Mouse (Mus musculus): ENCODE results near the gene Dspp. TPM values are rescaled to one million over a fixed set of nuclear protein-coding genes. Genes with fewer than 3 reads are reported as not detected.

The Dspp gene
- polyA plus RNA-seq (2017; shearing (Covaris generic)) = not detected

GRCm38 (mm10) chr5:104170412-104170811, at the start of gene Dspp:
Dspp (plus strand) TSS chr5:104170712.

GRCm38 (mm10) chr5:104202351-104202750, 31.8 kb downstream of the Dspp start, which contains the start of gene Dmp1:
Dmp1 (plus strand) TSS chr5:104202613.

Other genes starting within 250 kb of the Dspp start
- not detected for gene Hsd17b13, start 193.3 kb upstream of the Dspp start, polyA plus RNA-seq (2017; shearing (Covaris generic))
- 2.4 TPM for gene Hsd17b11, start 148.8 kb upstream of the Dspp start, polyA plus RNA-seq (2017; shearing (Covaris generic))
- 46.1 TPM for gene Nudt9, start 124.4 kb upstream of the Dspp start, polyA plus RNA-seq (2017; shearing (Covaris generic))
- gene Gm17660, start 93.1 kb upstream of the Dspp start, polyA plus RNA-seq (2017; shearing (Covaris generic)) = not detected
- not detected for gene Sparcl1, start 57.0 kb upstream of the Dspp start, polyA plus RNA-seq (2017; shearing (Covaris generic))
- gene Dmp1, start 31.9 kb downstream of the Dspp start, polyA plus RNA-seq (2017; shearing (Covaris generic)) = not detected
- gene Ibsp, start 128.5 kb downstream of the Dspp start, polyA plus RNA-seq (2017; shearing (Covaris generic)) = not detected
- not detected for gene Mepe, start 154.6 kb downstream of the Dspp start, polyA plus RNA-seq (2017; shearing (Covaris generic))